Mouse (Mus musculus): ENCODE measurements at regions not wholly inside any gene's neighbourhood (a gene's known extent, or its start where the extent isn't known, plus 50 kb on each side); places are given as distances from the start of the nearest gene placed in this dataset.

DNA sequence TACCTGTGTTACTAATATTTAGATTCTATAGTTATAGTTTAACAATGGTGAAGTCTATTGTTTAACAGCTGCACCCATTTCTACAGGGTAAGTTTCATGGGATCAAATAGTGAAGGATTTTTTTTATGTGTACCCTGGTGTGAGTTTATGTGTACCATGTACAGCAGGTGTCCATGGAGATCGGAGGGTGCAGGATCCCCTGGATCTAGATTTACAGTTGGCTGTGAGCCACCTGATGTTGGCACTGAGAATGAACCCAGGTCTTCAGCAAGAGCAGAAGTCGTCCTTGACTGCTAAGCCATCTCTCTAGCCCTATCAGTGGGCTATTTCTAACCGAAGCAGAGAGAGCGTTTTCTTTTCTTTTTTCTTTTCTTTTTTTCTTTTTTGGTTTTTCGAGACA lies 162.4 kb upstream of the Lef1 start:
- no peak for ATAC-seq (replicated peaks; ENCODE audit: low FRiP score, low TSS enrichment, low read depth)
- H3K36me3 ChIP-seq (ENCODE audit: control insufficient read depth, insufficient read depth, low read length) = no peaks in the 10 kb centered on the region
- no peaks in the 10 kb centered on the region for H3K27me3 ChIP-seq (replicated peaks; ENCODE audit: control insufficient read depth, insufficient read depth, low read length)
- H3K9me3 ChIP-seq (ENCODE audit: control insufficient read depth, low read length) = no peaks in the 10 kb centered on the region
- H3K27ac ChIP-seq (ENCODE audit: low read depth) = no peak overlapping the region
- H3K4me3 ChIP-seq (ENCODE audit: low read depth, low read length) = no peak overlapping the region
- DNase-seq (ENCODE audit: low spot score) = no peak
- WGBS = 89% methylated on average over 5 of the region's 5 CpGs
- H3K4me2 ChIP-seq (ENCODE audit: low read length) = no peak overlapping the region
- H3K9ac ChIP-seq (ENCODE audit: low read length) = no peak overlapping the region
- H3K4me1 ChIP-seq (replicated peaks; ENCODE audit: control insufficient read depth, insufficient read depth, low read length) = peaks cover 8% of the 10 kb centered on the region; the same call in 1 of the 2 replicates

DNA sequence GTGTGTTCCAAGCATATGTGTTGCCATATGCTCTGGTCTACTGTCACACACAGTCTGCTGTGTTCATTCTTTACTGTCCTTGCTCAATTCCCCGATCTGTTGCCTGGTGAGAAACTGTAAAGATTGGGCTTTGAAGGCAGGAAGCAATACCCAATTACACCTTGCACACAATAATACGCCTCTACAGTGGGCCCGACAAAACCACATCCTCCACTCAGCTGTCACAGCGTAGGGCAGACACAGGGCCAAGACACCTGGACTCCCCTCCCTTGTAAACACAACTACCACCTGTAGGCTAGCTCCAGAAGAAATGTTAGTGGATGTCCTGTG lies 163.0 kb upstream of the Lef1 start:
- 86% methylated on average over 4 of the region's 4 CpGs for WGBS

DNA sequence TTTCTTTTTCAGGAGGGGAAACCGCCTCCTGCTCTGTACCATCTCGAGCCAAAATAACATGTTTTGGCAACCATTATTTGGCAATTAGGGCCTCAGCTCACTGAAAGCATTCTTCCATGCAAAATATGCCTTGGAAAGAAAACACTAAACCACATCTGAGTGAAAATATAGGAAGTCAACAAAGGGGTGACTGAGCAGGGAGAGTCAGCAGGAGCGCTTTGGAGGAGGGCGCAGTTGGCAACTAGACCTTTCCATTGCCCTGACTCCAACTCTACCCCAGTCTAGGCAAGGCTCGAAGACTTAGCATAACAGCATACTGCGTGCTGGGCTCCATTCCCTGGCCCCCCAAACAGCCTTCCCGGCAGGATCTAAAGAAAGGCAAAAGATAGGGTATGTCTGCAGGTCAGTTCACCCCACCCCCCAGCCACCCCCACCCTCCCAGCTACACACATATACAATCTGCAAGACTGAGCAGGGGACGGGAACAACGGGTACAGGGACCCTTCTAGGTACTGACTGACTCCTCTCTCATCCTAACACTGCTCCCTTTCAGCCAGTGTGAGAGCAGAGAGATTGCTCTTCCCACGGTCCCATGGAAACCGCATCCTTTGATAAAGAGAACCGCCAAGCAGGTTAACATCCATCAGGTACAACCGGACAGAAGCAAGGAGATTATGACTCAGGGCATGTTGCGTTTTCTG lies 163.5 kb upstream of the Lef1 start:
- Histone ChIP-seq H3K27ac (ENCODE audit: low read depth) (peak overlapping the region; percentile 69; the same call in 1 of the 2 replicates), H3K27me3 (replicated peaks; ENCODE audit: control insufficient read depth, insufficient read depth, low read length) (no peaks in the 10 kb centered on the region), H3K4me1 (replicated peaks; ENCODE audit: control insufficient read depth, insufficient read depth, low read length) (peaks cover 10% of the 10 kb centered on the region; the same call in 1 of the 2 replicates), H3K9ac (ENCODE audit: low read length) (no peak overlapping the region), H3K9me3 (ENCODE audit: control insufficient read depth, low read length) (no peaks in the 10 kb centered on the region), H3K36me3 (ENCODE audit: control insufficient read depth, insufficient read depth, low read length) (no peaks in the 10 kb centered on the region), H3K4me2 (ENCODE audit: low read length) (peak overlapping the region; percentile 62), H3K4me3 (ENCODE audit: low read depth, low read length) (peak overlapping the region; percentile 32; the same call in 1 of the 2 replicates)
- WGBS = 79% methylated on average over 14 of the region's 14 CpGs
- DNase-seq (ENCODE audit: low spot score) (no peak), ATAC-seq (replicated peaks; ENCODE audit: low FRiP score, low TSS enrichment, low read depth) (no peak)

More for the DNA sequence above, 163.0 kb upstream of the Lef1 start:
- Histone ChIP-seq H3K36me3 (ENCODE audit: control insufficient read depth, insufficient read depth, low read length) (no peaks in the 10 kb centered on the region), H3K27ac (ENCODE audit: low read depth) (no peak overlapping the region), H3K4me1 (replicated peaks; ENCODE audit: control insufficient read depth, insufficient read depth, low read length) (peaks cover 10% of the 10 kb centered on the region; the same call in 1 of the 2 replicates), H3K9ac (ENCODE audit: low read length) (no peak overlapping the region), H3K27me3 (replicated peaks; ENCODE audit: control insufficient read depth, insufficient read depth, low read length) (no peaks in the 10 kb centered on the region), H3K9me3 (ENCODE audit: control insufficient read depth, low read length) (no peaks in the 10 kb centered on the region), H3K4me3 (ENCODE audit: low read depth, low read length) (no peak overlapping the region), H3K4me2 (ENCODE audit: low read length) (no peak overlapping the region)
- ATAC-seq (replicated peaks; ENCODE audit: low FRiP score, low TSS enrichment, low read depth) (no peak), DNase-seq (ENCODE audit: low spot score) (no peak)

DNA sequence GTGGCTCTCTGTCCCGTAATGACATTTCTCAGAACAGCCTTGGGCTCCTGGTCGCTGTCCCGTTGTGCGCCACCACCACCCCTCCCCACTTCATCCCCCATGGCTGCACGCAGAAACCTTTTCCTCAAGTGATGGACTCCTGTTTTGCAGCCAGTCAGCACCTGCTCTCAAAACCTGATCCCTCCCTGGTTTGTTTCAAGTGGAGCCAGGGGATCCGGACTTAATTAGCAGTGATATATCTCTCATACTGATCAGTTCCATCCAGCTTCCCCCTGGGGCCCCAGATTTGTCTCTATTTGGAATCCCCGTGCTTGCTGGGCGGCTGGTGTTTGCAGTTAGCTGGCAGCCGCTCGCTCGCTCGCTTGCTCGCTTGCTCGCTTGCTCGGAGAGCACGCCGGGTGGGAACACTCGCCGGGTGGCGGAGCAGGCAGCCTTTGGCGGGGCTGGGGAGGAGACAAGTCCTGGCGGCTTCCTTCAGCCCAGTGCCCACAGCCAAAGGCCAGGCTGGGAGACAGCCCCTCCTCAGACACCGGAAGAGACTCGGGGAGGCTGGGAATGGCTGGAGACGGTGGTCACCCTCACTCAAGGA lies 164.3 kb upstream of the Lef1 start:
- H3K27ac ChIP-seq (ENCODE audit: low read depth) = peak overlapping the region; percentile 69
- ATAC-seq (replicated peaks; ENCODE audit: low FRiP score, low TSS enrichment, low read depth) = peak; percentile 64
- 1% methylated on average over 25 of the region's 25 CpGs for WGBS

DNA sequence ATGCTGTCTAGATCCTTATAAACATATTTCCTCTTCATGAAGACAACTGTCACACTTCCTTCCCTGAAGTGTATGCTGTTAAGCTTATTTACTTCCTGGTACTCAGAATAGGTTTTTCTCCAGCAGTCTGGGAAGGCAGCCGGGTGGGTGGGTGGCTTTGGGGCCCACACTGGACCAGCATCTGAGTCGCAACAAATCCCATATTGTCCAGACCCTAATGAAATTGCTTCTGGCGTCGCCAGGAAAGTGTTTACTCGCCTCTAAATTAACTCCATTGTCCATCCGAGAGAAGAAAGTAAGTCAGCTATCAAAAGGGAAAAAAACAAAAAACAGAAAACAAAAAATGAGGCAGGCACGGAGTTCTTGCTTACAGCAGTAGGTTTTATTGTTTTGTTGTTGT lies 164.9 kb upstream of the Lef1 start:
- H3K4me3 ChIP-seq (ENCODE audit: low read depth, low read length) = no peak overlapping the region
- WGBS = 30% methylated on average over 7 of the region's 7 CpGs
- H3K9me3 ChIP-seq (ENCODE audit: control insufficient read depth, low read length) = no peaks in the 10 kb centered on the region
- ATAC-seq (replicated peaks; ENCODE audit: low FRiP score, low TSS enrichment, low read depth) = no peak
- H3K9ac ChIP-seq (ENCODE audit: low read length) = no peak overlapping the region
- peaks cover 10% of the 10 kb centered on the region; the same call in 1 of the 2 replicates for H3K4me1 ChIP-seq (replicated peaks; ENCODE audit: control insufficient read depth, insufficient read depth, low read length)
- no peak for DNase-seq (ENCODE audit: low spot score)
- peak overlapping the region; percentile 62 for H3K4me2 ChIP-seq (ENCODE audit: low read length)
- no peaks in the 10 kb centered on the region for H3K36me3 ChIP-seq (ENCODE audit: control insufficient read depth, insufficient read depth, low read length)
- no peaks in the 10 kb centered on the region for H3K27me3 ChIP-seq (replicated peaks; ENCODE audit: control insufficient read depth, insufficient read depth, low read length)
- 0 out of 2 replicates have a peak overlapping the region, but pooled peaks have one; percentile 69 for H3K27ac ChIP-seq (ENCODE audit: low read depth)

More for the DNA sequence above, 164.3 kb upstream of the Lef1 start:
- H3K4me3 ChIP-seq (ENCODE audit: low read depth, low read length) = peak overlapping the region; percentile 32
- no peaks in the 10 kb centered on the region for H3K27me3 ChIP-seq (replicated peaks; ENCODE audit: control insufficient read depth, insufficient read depth, low read length)
- H3K36me3 ChIP-seq (ENCODE audit: control insufficient read depth, insufficient read depth, low read length) = no peaks in the 10 kb centered on the region
- no peaks in the 10 kb centered on the region for H3K9me3 ChIP-seq (ENCODE audit: control insufficient read depth, low read length)
- peaks cover 10% of the 10 kb centered on the region; the same call in 1 of the 2 replicates for H3K4me1 ChIP-seq (replicated peaks; ENCODE audit: control insufficient read depth, insufficient read depth, low read length)
- peak; percentile 81 for DNase-seq (ENCODE audit: low spot score)
- H3K9ac ChIP-seq (ENCODE audit: low read length) = peak overlapping the region; percentile 38
- peak overlapping the region; percentile 62 for H3K4me2 ChIP-seq (ENCODE audit: low read length)

DNA sequence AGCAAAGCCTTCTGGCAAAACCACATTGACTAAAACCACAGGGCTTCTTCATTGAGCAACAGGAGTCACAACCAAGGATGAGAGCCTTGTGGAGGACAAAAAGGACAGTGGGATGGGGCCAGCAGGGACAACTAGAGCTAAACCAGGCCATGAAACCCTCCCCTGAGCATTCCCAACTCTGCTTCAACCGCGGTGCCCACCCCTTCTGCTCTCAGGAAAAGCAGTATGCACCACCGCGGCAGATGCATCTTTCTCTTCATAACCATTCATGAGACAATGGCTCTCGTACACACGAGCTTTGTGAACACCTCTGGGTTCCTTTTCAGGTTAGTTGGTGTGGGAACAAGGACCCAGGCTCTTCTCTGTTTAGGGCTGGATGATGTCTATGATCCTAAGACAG lies 166.0 kb upstream of the Lef1 start:
- no peak overlapping the region for H3K27ac ChIP-seq (ENCODE audit: low read depth)
- WGBS = 91% methylated on average over 6 of the region's 6 CpGs

DNA sequence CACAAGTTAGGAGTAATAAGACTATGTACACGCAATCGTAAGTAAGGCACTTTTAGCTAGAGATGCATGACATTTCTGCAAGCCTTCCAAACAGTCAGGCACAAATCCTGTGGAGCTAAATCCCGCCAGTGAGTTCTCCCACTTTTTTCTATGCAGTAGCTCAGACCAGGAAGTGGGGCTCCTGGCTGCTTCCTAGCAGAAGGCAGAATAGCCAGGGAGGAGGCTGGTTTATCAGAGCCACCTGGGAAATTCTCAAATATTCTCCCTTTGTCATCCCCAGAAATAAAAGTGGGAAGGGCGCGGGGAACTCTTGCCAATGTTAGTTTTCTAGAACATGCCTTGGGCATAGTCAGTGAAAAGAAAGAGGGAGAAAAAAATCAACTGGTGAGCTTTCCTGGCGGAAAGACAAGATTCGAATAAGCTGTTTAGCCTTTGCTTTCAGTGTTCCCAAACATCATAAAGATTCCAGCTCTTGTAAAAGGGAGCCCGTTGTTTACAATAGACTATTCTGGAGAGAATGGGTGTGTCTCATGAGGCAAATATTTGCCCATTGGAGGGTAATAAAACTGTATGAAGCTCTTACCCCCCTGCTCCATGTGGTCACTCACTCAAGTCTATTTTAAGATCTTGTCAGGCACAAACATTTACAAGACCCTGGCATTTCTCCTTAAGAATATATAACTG lies 167.2 kb upstream of the Lef1 start:
- Histone ChIP-seq H3K9ac (ENCODE audit: low read length) (no peak overlapping the region), H3K4me1 (replicated peaks; ENCODE audit: control insufficient read depth, insufficient read depth, low read length) (peaks cover 10% of the 10 kb centered on the region; the same call in 1 of the 2 replicates), H3K36me3 (ENCODE audit: control insufficient read depth, insufficient read depth, low read length) (no peaks in the 10 kb centered on the region), H3K4me3 (ENCODE audit: low read depth, low read length) (no peak overlapping the region), H3K9me3 (ENCODE audit: control insufficient read depth, low read length) (no peaks in the 10 kb centered on the region), H3K4me2 (ENCODE audit: low read length) (0 out of 2 replicates have a peak overlapping the region, but pooled peaks have one; percentile 9), H3K27me3 (replicated peaks; ENCODE audit: control insufficient read depth, insufficient read depth, low read length) (0 out of 2 replicates have a peak, but pooled peaks cover 2% of the 10 kb centered on the region), H3K27ac (ENCODE audit: low read depth) (peak overlapping the region; percentile 47; the same call in 1 of the 2 replicates)
- ATAC-seq (replicated peaks; ENCODE audit: low FRiP score, low TSS enrichment, low read depth) = peak; percentile 77
- DNase-seq (ENCODE audit: low spot score) = peak; percentile 68
- 29% methylated on average over 8 of the region's 8 CpGs for WGBS

More for the DNA sequence above, 166.0 kb upstream of the Lef1 start:
- H3K4me2 ChIP-seq (ENCODE audit: low read length) = no peak overlapping the region
- no peak overlapping the region for H3K9ac ChIP-seq (ENCODE audit: low read length)
- 0 out of 2 replicates have a peak, but pooled peaks cover 2% of the 10 kb centered on the region for H3K27me3 ChIP-seq (replicated peaks; ENCODE audit: control insufficient read depth, insufficient read depth, low read length)
- H3K36me3 ChIP-seq (ENCODE audit: control insufficient read depth, insufficient read depth, low read length) = no peaks in the 10 kb centered on the region
- H3K4me3 ChIP-seq (ENCODE audit: low read depth, low read length) = no peak overlapping the region
- DNase-seq (ENCODE audit: low spot score) = no peak
- peaks cover 10% of the 10 kb centered on the region; the same call in 1 of the 2 replicates for H3K4me1 ChIP-seq (replicated peaks; ENCODE audit: control insufficient read depth, insufficient read depth, low read length)
- no peak for ATAC-seq (replicated peaks; ENCODE audit: low FRiP score, low TSS enrichment, low read depth)
- no peaks in the 10 kb centered on the region for H3K9me3 ChIP-seq (ENCODE audit: control insufficient read depth, low read length)

DNA sequence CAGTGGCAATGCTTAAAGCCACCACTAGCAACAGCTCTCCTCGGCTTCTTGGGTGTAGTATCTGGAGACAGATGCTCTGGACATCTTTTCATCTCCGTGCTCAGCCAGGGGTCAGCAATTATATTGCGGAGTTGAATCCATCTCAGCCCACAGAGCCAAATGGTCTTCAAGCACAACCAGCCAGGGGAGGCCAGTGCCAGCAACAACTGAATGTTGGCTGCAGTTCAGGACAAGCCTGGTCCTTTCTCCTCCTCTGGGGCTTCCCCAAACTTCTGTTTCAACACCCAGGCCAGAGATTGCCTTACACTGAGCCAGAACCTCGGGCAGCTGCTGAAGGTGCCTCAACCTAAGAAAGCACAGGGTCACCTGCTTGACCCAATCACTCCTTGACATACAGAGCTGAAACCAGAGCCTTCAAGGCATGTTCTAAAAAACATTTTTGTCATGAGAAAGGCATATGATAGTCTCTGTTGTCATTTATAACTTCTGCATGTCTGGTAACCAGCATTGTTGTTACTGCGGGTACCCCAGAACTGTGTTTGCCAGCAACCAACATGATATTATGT lies 169.9 kb upstream of the Lef1 start:
- peaks cover 5% of the 10 kb centered on the region; the same call in 1 of the 2 replicates for H3K4me1 ChIP-seq (replicated peaks; ENCODE audit: control insufficient read depth, insufficient read depth, low read length)
- H3K36me3 ChIP-seq (ENCODE audit: control insufficient read depth, insufficient read depth, low read length) = no peaks in the 10 kb centered on the region
- H3K27ac ChIP-seq (ENCODE audit: low read depth) = no peak overlapping the region
- WGBS = 81% methylated on average over 5 of the region's 5 CpGs
- no peaks in the 10 kb centered on the region for H3K9me3 ChIP-seq (ENCODE audit: control insufficient read depth, low read length)
- no peak for ATAC-seq (replicated peaks; ENCODE audit: low FRiP score, low TSS enrichment, low read depth)
- H3K9ac ChIP-seq (ENCODE audit: low read length) = no peak overlapping the region
- no peak overlapping the region for H3K4me2 ChIP-seq (ENCODE audit: low read length)
- H3K27me3 ChIP-seq (replicated peaks; ENCODE audit: control insufficient read depth, insufficient read depth, low read length) = 0 out of 2 replicates have a peak, but pooled peaks cover 2% of the 10 kb centered on the region
- H3K4me3 ChIP-seq (ENCODE audit: low read depth, low read length) = no peak overlapping the region
- DNase-seq (ENCODE audit: low spot score) = no peak
